Mouse (Mus musculus) liver, embryonic 14.5 days (tissue): Measurements from ENCODE around the gene Ager.

Source experiments
- CTCF ChIP-seq: IDR thresholded peaks from 2 replicates; pipeline ENCODE4 v1.5.1; 2016; ENCODE audit warnings: antibody characterized with exemption, low read depth, control low read depth
- EP300 ChIP-seq: IDR thresholded peaks from 2 replicates; pipeline ENCODE4 v1.6.1; 2016; ENCODE audit warnings: antibody characterized with exemption, low read depth

DNA sequence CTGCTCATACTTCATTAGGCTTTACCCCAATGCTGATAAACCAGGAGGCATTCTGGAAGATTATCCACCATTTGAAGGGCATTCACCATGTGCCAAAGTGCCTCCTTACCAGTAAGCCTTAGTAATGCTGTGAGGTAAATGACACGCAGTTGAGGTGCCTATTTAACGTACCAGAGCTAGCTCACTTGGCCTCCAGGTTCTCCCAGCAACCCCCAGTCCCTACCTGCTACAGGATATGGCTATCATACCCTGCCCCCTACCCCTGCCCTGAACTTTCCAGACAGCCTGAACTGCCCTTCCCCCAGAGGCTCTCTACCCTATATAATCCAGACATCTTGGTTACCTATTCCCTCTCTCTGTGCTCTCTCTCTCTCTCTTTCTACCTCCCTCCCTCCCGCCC lies 8.9 kb upstream of the Ager start:
- TF ChIP-seq CTCF = no peak
- TF ChIP-seq EP300 = no peak
